Mouse (Mus musculus) layer of hippocampus, adult 2 months (tissue): ENCODE measurements around the gene Tiam2. TPM values are rescaled to one million over a fixed set of nuclear protein-coding genes. Genes with fewer than 3 reads are reported as not detected.
"Not testable (repeated sequence)": the region's sequence is repeated elsewhere in the genome, so short reads cannot be mapped to it uniquely, and the experiment has no call there.

Experiments
- DNase-seq, 2 experiments: peaks; one replicate each; pipeline ENCODE4 v3.0.0; 2022; ENCODE audit warnings: low spot score in 2 of 2
- H3K27ac ChIP-seq: fragments of 200-600 bp; 2 replicates; pipeline ENCODE4 v1.8.1; 2022
- H3K4me3 ChIP-seq: fragments of 200-600 bp; 2 replicates; pipeline ENCODE4 v1.8.1; 2022; ENCODE audit warnings: mild to moderate bottlenecking
- CTCF ChIP-seq: fragments of 200-600 bp; conservative IDR thresholded peaks from 2 replicates; pipeline ENCODE4 v1.8.1; 2022; ENCODE audit warnings: antibody characterized with exemption, mild to moderate bottlenecking, moderate library complexity
- total RNA-seq, 2 experiments: library from RNA; stranded (reverse); gene quantifications; 2 replicates each; pipeline ENCODE4 v1.2.3; 2021

Tiam2 gene
- total RNA-seq, 2 experiments from 2014 or later = 33.8 to 42.9 TPM

- no peak for TF ChIP-seq CTCF
- DNase-seq = no peak
- Histone ChIP-seq H3K27ac (no peak overlapping the region), H3K4me3 (no peak overlapping the region)
Measured at GRCm38 (mm10) chr17:3349939-3350338, 23.6 kb downstream of the Tiam2 start.

- no peak overlapping the region for H3K27ac ChIP-seq
Measured at GRCm38 (mm10) chr17:3350405-3350804, 24.0 kb downstream of the Tiam2 start.

GRCm38 (mm10) chr17:3351668-3352067 is 25.3 kb downstream of the Tiam2 start:
- no peak for DNase-seq
- H3K27ac ChIP-seq = no peak overlapping the region
- no peak overlapping the region for H3K4me3 ChIP-seq
- no peak for TF ChIP-seq CTCF

More at GRCm38 (mm10) chr17:3350405-3350804, 24.0 kb downstream of the Tiam2 start:
- TF ChIP-seq CTCF = peak; percentile 53
- no peak overlapping the region for H3K4me3 ChIP-seq
- no peak for DNase-seq

GRCm38 (mm10) chr17:3353141-3353540 is 26.8 kb downstream of the Tiam2 start:
- not testable (repeated sequence) for DNase-seq, H3K27ac ChIP-seq, H3K4me3 ChIP-seq

GRCm38 (mm10) chr17:3354856-3355255 is 28.5 kb downstream of the Tiam2 start:
- no peak for TF ChIP-seq CTCF
- DNase-seq = no peak
- Histone ChIP-seq H3K27ac (no peak overlapping the region), H3K4me3 (no peak overlapping the region)

- Histone ChIP-seq H3K27ac (no peak overlapping the region), H3K4me3 (no peak overlapping the region)
- DNase-seq = no peak
- TF ChIP-seq CTCF = no peak
Measured at GRCm38 (mm10) chr17:3356633-3357365, 30.4 kb downstream of the Tiam2 start.

- DNase-seq = no peak
- TF ChIP-seq CTCF = no peak
- no peak overlapping the region for H3K27ac ChIP-seq
- no peak overlapping the region for H3K4me3 ChIP-seq
Measured at GRCm38 (mm10) chr17:3360236-3360635, 33.9 kb downstream of the Tiam2 start.

- H3K4me3 ChIP-seq = no peak overlapping the region
- no peak for TF ChIP-seq CTCF
- H3K27ac ChIP-seq = no peak overlapping the region
- DNase-seq = no peak
Measured at GRCm38 (mm10) chr17:3361751-3362150, 35.4 kb downstream of the Tiam2 start.

GRCm38 (mm10) chr17:3363216-3363615 is 36.8 kb downstream of the Tiam2 start:
- DNase-seq = no peak
- H3K4me3 ChIP-seq = no peak overlapping the region
- TF ChIP-seq CTCF = no peak
- H3K27ac ChIP-seq = no peak overlapping the region

GRCm38 (mm10) chr17:3366741-3367140 is 40.4 kb downstream of the Tiam2 start:
- no peak for TF ChIP-seq CTCF
- H3K4me3 ChIP-seq = no peak overlapping the region
- DNase-seq = no peak
- H3K27ac ChIP-seq = no peak overlapping the region

- TF ChIP-seq CTCF = no peak
- no peak overlapping the region for H3K4me3 ChIP-seq
- no peak for DNase-seq
- H3K27ac ChIP-seq = no peak overlapping the region
Measured at GRCm38 (mm10) chr17:3368386-3368785, 42.0 kb downstream of the Tiam2 start.

- TF ChIP-seq CTCF = no peak
- H3K27ac ChIP-seq = peak overlapping the region; percentile 25; the same call in 1 of the 2 replicates
- no peak for DNase-seq
- H3K4me3 ChIP-seq = peak overlapping the region; percentile 18; the same call in 1 of the 2 replicates
Measured at GRCm38 (mm10) chr17:3369631-3370030, 43.3 kb downstream of the Tiam2 start.

GRCm38 (mm10) chr17:3378606-3379005 is 52.2 kb downstream of the Tiam2 start:
- no peak for TF ChIP-seq CTCF
- H3K4me3 ChIP-seq = no peak overlapping the region
- H3K27ac ChIP-seq = no peak overlapping the region
- no peak for DNase-seq
